8 mouse cellular contexts compared by ENCODE assay signal in genomic region chr19:27216767-27217403, GRCm38 (mm10). TPM values are rescaled to one million over a fixed set of nuclear protein-coding genes. Genes with fewer than 3 reads are reported as not detected.
A peak's percentile ranks its signal among the peaks of the same experiment; 100 is the strongest.
DNase-seq lines count a peak whose midpoint lies in the region; ATAC-seq and TF ChIP-seq lines count a peak whose summit lies in the region.

No protein-coding gene starts in this region.

- TF ChIP-seq CTCF in E14TG2a.4 (conservative IDR thresholded peaks at IDR 0.05; ENCODE audit: low read length), result no peak
- TF ChIP-seq CTCF in heart, postnatal 0 days (IDR thresholded peaks at IDR 0.05; ENCODE audit: low read depth), result peak; percentile 50
- TF ChIP-seq CTCF in olfactory bulb, adult 2 months (IDR thresholded peaks at IDR 0.05; ENCODE audit: insufficient read depth, low read depth, low read length), result no peak

- peak; percentile 75 for ATAC-seq in forebrain, embryonic 15.5 days (replicated peaks)
- peak; percentile 76 for ATAC-seq in heart, postnatal 0 days (ENCODE audit: insufficient read depth, low read depth)
- ATAC-seq in liver, embryonic 15.5 days (ENCODE audit: insufficient read depth), result peak; percentile 55

- H3K27me3 ChIP-seq in E14TG2a.4 (ENCODE audit: insufficient read depth, low read length), result peaks cover 85% of the 10 kb centered on the region
- H3K27me3 ChIP-seq in forebrain, embryonic 15.5 days, result no peaks in the 10 kb centered on the region
- H3K27me3 ChIP-seq in heart, postnatal 0 days (ENCODE audit: control insufficient read depth, insufficient read depth, low read length), result no peaks in the 10 kb centered on the region
- H3K27me3 ChIP-seq in liver, embryonic 15.5 days, result peaks cover 55% of the 10 kb centered on the region

- no peak for TF ChIP-seq EP300 in heart, postnatal 0 days (IDR thresholded peaks at IDR 0.05; ENCODE audit: low read depth)

- H3K4me3 ChIP-seq in E14TG2a.4 (replicated peaks; ENCODE audit: low read length), result peak overlapping the region; percentile 84
- peak overlapping the region; percentile 93 for H3K4me3 ChIP-seq in forebrain, embryonic 15.5 days
- H3K4me3 ChIP-seq in heart, postnatal 0 days (ENCODE audit: low read depth, low read length), result peak overlapping the region; percentile 81
- H3K4me3 ChIP-seq in liver, embryonic 15.5 days (replicated peaks), result peak overlapping the region; percentile 53
- H3K4me3 ChIP-seq in olfactory bulb, adult 2 months (ENCODE audit: insufficient read depth, low read depth, low read length), result peak overlapping the region; percentile 90

- no peaks in the 10 kb centered on the region for H3K36me3 ChIP-seq in E14TG2a.4 (ENCODE audit: insufficient read depth, low read length)
- no peaks in the 10 kb centered on the region for H3K36me3 ChIP-seq in forebrain, embryonic 15.5 days
- H3K36me3 ChIP-seq in heart, postnatal 0 days (replicated peaks; ENCODE audit: control insufficient read depth, insufficient read depth, low read length), result no peaks in the 10 kb centered on the region
- H3K36me3 ChIP-seq in liver, embryonic 15.5 days (replicated peaks), result no peaks in the 10 kb centered on the region

- no peaks in the 10 kb centered on the region for H3K9me3 ChIP-seq in E14TG2a.4 (ENCODE audit: low read length)
- no peaks in the 10 kb centered on the region for H3K9me3 ChIP-seq in forebrain, embryonic 15.5 days
- H3K9me3 ChIP-seq in heart, postnatal 0 days (replicated peaks; ENCODE audit: control insufficient read depth, low read length), result no peaks in the 10 kb centered on the region
- no peaks in the 10 kb centered on the region for H3K9me3 ChIP-seq in liver, embryonic 15.5 days (replicated peaks)

- peaks cover 27% of the 10 kb centered on the region for H3K4me1 ChIP-seq in E14TG2a.4 (replicated peaks; ENCODE audit: low read depth, low read length)
- H3K4me1 ChIP-seq in forebrain, embryonic 15.5 days, result peaks cover 38% of the 10 kb centered on the region
- H3K4me1 ChIP-seq in heart, postnatal 0 days (ENCODE audit: control insufficient read depth, insufficient read depth), result 0 out of 2 replicates have a peak, but pooled peaks cover 10% of the 10 kb centered on the region
- no peaks in the 10 kb centered on the region; the same call in 1 of the 2 replicates for H3K4me1 ChIP-seq in liver, embryonic 15.5 days (replicated peaks)
- peaks cover 7% of the 10 kb centered on the region for H3K4me1 ChIP-seq in olfactory bulb, adult 2 months (ENCODE audit: control insufficient read depth, insufficient read depth, low read length)

- peak overlapping the region; percentile 94 for H3K9ac ChIP-seq in forebrain, embryonic 15.5 days (replicated peaks)
- peak overlapping the region; percentile 87 for H3K9ac ChIP-seq in heart, postnatal 0 days (replicated peaks; ENCODE audit: low read depth, low read length)
- H3K9ac ChIP-seq in liver, embryonic 15.5 days, result no peak overlapping the region

- peak overlapping the region; percentile 95 for H3K27ac ChIP-seq in forebrain, embryonic 15.5 days (replicated peaks)
- H3K27ac ChIP-seq in heart, postnatal 0 days (ENCODE audit: low read depth), result peak overlapping the region; percentile 91
- no peak overlapping the region for H3K27ac ChIP-seq in liver, embryonic 15.5 days (replicated peaks)
- H3K27ac ChIP-seq in olfactory bulb, adult 2 months (ENCODE audit: insufficient read depth, low read depth, low read length), result peak overlapping the region; percentile 87

- DNase-seq in cerebellum, adult 11-12 months, result peak; percentile 84
- DNase-seq in heart, postnatal 0 days (ENCODE audit: low spot score), result peak; percentile 82
- peak; percentile 76 to 85 for DNase-seq in kidney, postnatal 4 days
- peak; percentile 28 for DNase-seq in urinary bladder, postnatal 25 days (ENCODE audit: low spot score)

- no peak for TF ChIP-seq POLR2A in olfactory bulb, adult 2 months (IDR thresholded peaks at IDR 0.05; ENCODE audit: insufficient read depth, low read depth, low read length)

- peak overlapping the region; percentile 96 for H3K4me2 ChIP-seq in forebrain, embryonic 15.5 days (replicated peaks)
- peak overlapping the region; percentile 97 for H3K4me2 ChIP-seq in heart, postnatal 0 days (ENCODE audit: low read depth, low read length)
- peak overlapping the region; percentile 67 for H3K4me2 ChIP-seq in liver, embryonic 15.5 days

- under 1% methylated on average over 60 of the region's 62 CpGs for WGBS in forebrain, embryonic 15.5 days
- WGBS in heart, postnatal 0 days, result under 1% methylated on average over 50 of the region's 62 CpGs
- 2% methylated on average over 62 of the region's 62 CpGs for WGBS in liver, embryonic 15.5 days (ENCODE audit: insufficient replicate concordance)
- WGBS in olfactory bulb, adult 2 months, result under 1% methylated on average over 59 of the region's 62 CpGs

RNA-seq across cellular contexts. Expression of gene Vldlr, which starts 0.6 kb away (rescaled TPM):
- polyA plus RNA-seq in forebrain, embryonic 15.5 days (2015; fragmentation: Nextera tagmentation; extraction: Ambion mirVana), result 34.7 and 38.4 TPM in 2 replicates
- total RNA-seq in heart, postnatal 0 days (2014; rRNA removed; ENCODE audit: low replicate concordance), result 104 and 107 TPM in 2 replicates
- polyA plus RNA-seq in heart, postnatal 0 days (2015; fragmentation: Nextera tagmentation; extraction: Ambion mirVana), result 38.6 and 40.0 TPM in 2 replicates
- 1.3 and 1.5 TPM in 2 replicates for polyA plus RNA-seq in liver, embryonic 15.5 days (2015; fragmentation: Nextera tagmentation; extraction: Ambion mirVana)
- not detected in 2 replicates for polyA plus RNA-seq in olfactory bulb, adult 2 months (2012; ENCODE audit: insufficient read depth, insufficient read length, low replicate concordance, missing spikeins)

Comparison
In these comparisons a context has a peak if more than half of its experiments do, and no peak if none do; other contexts are left out.
1. DNase-seq: peak in every context shown above with its lines; median percentile 84 in cerebellum, adult 11-12 months; 82 in heart, postnatal 0 days; 80 in kidney, postnatal 4 days; 28 in urinary bladder, postnatal 25 days.